Mouse (Mus musculus) testis, adult 2 months (tissue): ENCODE results near the gene Cdh22.

Experiments
- CTCF ChIP-seq: fragments of 200-500 bp; IDR thresholded peaks from 2 replicates; pipeline ENCODE4 v1.5.1; 2012; ENCODE audit warnings: low read depth, mild to moderate bottlenecking, inconsistent platforms, low read length, moderate library complexity; ENCODE audit not compliant: control insufficient read depth, insufficient read depth, insufficient replicate concordance
- POLR2A ChIP-seq: fragments of 200-500 bp; IDR thresholded peaks from 2 replicates; pipeline ENCODE4 v1.6.1; 2012; ENCODE audit warnings: low read depth, mild to moderate bottlenecking, inconsistent platforms, low read length, moderate library complexity; ENCODE audit not compliant: control insufficient read depth

GRCm38 (mm10) chr2:165253867-165254266 lies 19.2 kb upstream of the Cdh22 start:
- TF ChIP-seq POLR2A = no peak
- no peak for TF ChIP-seq CTCF
